Mouse (Mus musculus): ENCODE measurements around the gene Dnajb2.

DNA sequence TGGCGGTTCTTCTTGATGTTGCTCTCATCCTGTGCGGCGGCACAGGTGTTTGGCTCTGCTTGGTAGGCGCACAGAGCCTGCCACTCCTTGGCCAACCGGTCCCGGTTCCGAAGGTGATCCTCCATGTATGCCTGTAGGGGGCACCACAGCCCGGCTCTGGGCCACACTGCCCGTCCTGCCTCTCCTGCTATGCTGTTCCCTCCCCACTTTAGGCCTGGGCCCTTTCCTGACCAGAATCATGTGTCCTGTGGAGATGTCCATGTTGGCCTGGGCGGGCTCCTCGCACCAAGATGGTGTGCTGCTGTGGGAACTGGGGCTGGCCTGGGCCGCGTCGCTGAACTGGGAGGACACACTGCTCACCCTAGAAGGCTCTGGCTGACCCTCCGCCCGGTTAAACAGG is 16.8 kb downstream of the Dnajb2 start:
- TF ChIP-seq CTCF (IDR thresholded peaks at IDR 0.05; ENCODE audit: extremely low read depth, insufficient read depth, insufficient read length, insufficient replicate concordance) (no peak), POLR2A (IDR thresholded peaks at IDR 0.05; ENCODE audit: low read depth, low read length) (no peak)
